Mouse (Mus musculus): Measurements from ENCODE around the gene Caml. TPM values are rescaled to one million over a fixed set of nuclear protein-coding genes. Genes with fewer than 3 reads are reported as not detected.

Caml gene
- polyA plus RNA-seq, 1 experiment = 27.0 TPM

GRCm38 (mm10) chr13:55606899-55607623, 15.7 kb upstream of the Caml start:
- no peak for TF ChIP-seq GATA1 (IDR thresholded peaks at IDR 0.05; ENCODE audit: low read length)

GRCm38 (mm10) chr13:55607624-55608006, 15.2 kb upstream of the Caml start:
- TF ChIP-seq GATA1 (IDR thresholded peaks at IDR 0.05; ENCODE audit: low read length) = no peak

GRCm38 (mm10) chr13:55611996-55612395, 10.8 kb upstream of the Caml start:
- TF ChIP-seq GATA1 (IDR thresholded peaks at IDR 0.05; ENCODE audit: low read length) = no peak

GRCm38 (mm10) chr13:55613471-55613870, 9.3 kb upstream of the Caml start:
- TF ChIP-seq GATA1 (IDR thresholded peaks at IDR 0.05; ENCODE audit: low read length) = no peak

- TF ChIP-seq GATA1 (IDR thresholded peaks at IDR 0.05; ENCODE audit: low read length) = no peak
Observed at GRCm38 (mm10) chr13:55619328-55619727, 3.5 kb upstream of the Caml start.

- no peak for TF ChIP-seq GATA1 (IDR thresholded peaks at IDR 0.05; ENCODE audit: low read length)
Observed at GRCm38 (mm10) chr13:55620275-55620674, 2.5 kb upstream of the Caml start.

- TF ChIP-seq GATA1 (IDR thresholded peaks at IDR 0.05; ENCODE audit: low read length) = no peak
Observed at GRCm38 (mm10) chr13:55634639-55635127, 11.9 kb downstream of the Caml start, which contains the start of gene Ddx46. TSS of gene Ddx46 (plus strand) at chr13:55635027.

GRCm38 (mm10) chr13:55635146-55635571, 12.4 kb downstream of the Caml start:
- no peak for TF ChIP-seq GATA1 (IDR thresholded peaks at IDR 0.05; ENCODE audit: low read length)

GRCm38 (mm10) chr13:55636185-55636983, 13.6 kb downstream of the Caml start:
- TF ChIP-seq GATA1 (IDR thresholded peaks at IDR 0.05; ENCODE audit: low read length) = peak; percentile 38

- TF ChIP-seq GATA1 (IDR thresholded peaks at IDR 0.05; ENCODE audit: low read length) = no peak
Observed at GRCm38 (mm10) chr13:55644525-55644924, 21.7 kb downstream of the Caml start.

GRCm38 (mm10) chr13:55650098-55650497, 27.3 kb downstream of the Caml start:
- no peak for TF ChIP-seq GATA1 (IDR thresholded peaks at IDR 0.05; ENCODE audit: low read length)

- TF ChIP-seq GATA1 (IDR thresholded peaks at IDR 0.05; ENCODE audit: low read length) = no peak
Observed at GRCm38 (mm10) chr13:55650980-55651379, 28.2 kb downstream of the Caml start.

- TF ChIP-seq GATA1 (IDR thresholded peaks at IDR 0.05; ENCODE audit: low read length) = no peak
Observed at GRCm38 (mm10) chr13:55668550-55668949, 45.7 kb downstream of the Caml start.

- no peak for TF ChIP-seq GATA1 (IDR thresholded peaks at IDR 0.05; ENCODE audit: low read length)
Observed at GRCm38 (mm10) chr13:55672711-55673110, 49.9 kb downstream of the Caml start.

GRCm38 (mm10) chr13:55677364-55677763, 54.6 kb downstream of the Caml start:
- TF ChIP-seq GATA1 (IDR thresholded peaks at IDR 0.05; ENCODE audit: low read length) = no peak

Other genes starting within 250 kb of the Caml start
- gene Slc34a1, start 224.8 kb upstream of the Caml start, polyA plus RNA-seq (2012) = not detected in 2 replicates
- not detected in 2 replicates for gene Pfn3, start 207.8 kb upstream of the Caml start, polyA plus RNA-seq (2012)
- not detected in 2 replicates for gene F12, start 196.2 kb upstream of the Caml start, polyA plus RNA-seq (2012)
- 82.8 and 89.1 TPM in 2 replicates for gene Grk6, start 177.9 kb upstream of the Caml start, polyA plus RNA-seq (2012)
- gene Prr7, start 158.7 kb upstream of the Caml start, polyA plus RNA-seq (2012) = 4.6 and 6.8 TPM in 2 replicates
- 0.03 TPM in 1 of 2 replicates, not detected in the other for gene Dbn1, start 134.9 kb upstream of the Caml start, polyA plus RNA-seq (2012)
- 65.8 and 78.9 TPM in 2 replicates for gene Pdlim7, start 109.3 kb upstream of the Caml start, polyA plus RNA-seq (2012)
- 1.1 and 1.3 TPM in 2 replicates for gene Dok3, start 93.7 kb upstream of the Caml start, polyA plus RNA-seq (2012)
- 82.6 and 88.1 TPM in 2 replicates for gene Ddx41, start 86.3 kb upstream of the Caml start, polyA plus RNA-seq (2012)
- 47.5 and 48.5 TPM in 2 replicates for gene Fam193b, start 51.9 kb upstream of the Caml start, polyA plus RNA-seq (2012)
- gene Tmed9, start 49.3 kb upstream of the Caml start, polyA plus RNA-seq (2012) = 180 and 194 TPM in 2 replicates
- 21.0 and 22.2 TPM in 2 replicates for gene B4galt7, start 23.1 kb upstream of the Caml start, polyA plus RNA-seq (2012)
- 40.6 and 42.0 TPM in 2 replicates for gene Ddx46, start 12.0 kb downstream of the Caml start, polyA plus RNA-seq (2012)
- gene B230219D22Rik, start 70.1 kb downstream of the Caml start, polyA plus RNA-seq (2012) = 19.5 and 22.1 TPM in 2 replicates
- gene Txndc15, start 91.6 kb downstream of the Caml start, polyA plus RNA-seq (2012) = 17.7 and 21.8 TPM in 2 replicates
- gene Pcbd2, start 104.4 kb downstream of the Caml start, polyA plus RNA-seq (2012) = 44.8 and 62.5 TPM in 2 replicates
- gene Catsper3, start 161.6 kb downstream of the Caml start, polyA plus RNA-seq (2012) = not detected in 2 replicates
- gene Pitx1, start 213.2 kb downstream of the Caml start, polyA plus RNA-seq (2012) = not detected in 2 replicates

Data from G1E-ER4 (cell line).